Mouse (Mus musculus) C2C12 (cell line): ENCODE data around the gene Slc39a13. TPM values are rescaled to one million over a fixed set of nuclear protein-coding genes. Genes with fewer than 3 reads are reported as not detected.
"Not testable (repeated sequence)": the region's sequence is repeated elsewhere in the genome, so short reads cannot be mapped to it uniquely, and the experiment has no call there.

Experiments used
- H3K27me3 ChIP-seq: one replicate; pipeline ENCODE4 v1.6.1; 2011; ENCODE audit not compliant: control insufficient read depth, insufficient read depth, insufficient read length
- H3K36me3 ChIP-seq: one replicate; pipeline ENCODE4 v1.6.1; 2011; ENCODE audit not compliant: control insufficient read depth, insufficient read depth
- H3K4me3 ChIP-seq: one replicate; pipeline ENCODE4 v1.5.1; 2011; ENCODE audit warnings: mild to moderate bottlenecking, control low read depth; ENCODE audit not compliant: poor library complexity, insufficient read depth, severe bottlenecking
- H3K79me2 ChIP-seq: one replicate; pipeline ENCODE4 v1.6.1; 2011; ENCODE audit not compliant: control insufficient read depth, insufficient read depth
- H3K79me3 ChIP-seq: one replicate; pipeline ENCODE4 v1.6.1; 2011; ENCODE audit warnings: low read depth, control low read depth
- H3ac ChIP-seq: one replicate; pipeline ENCODE3; 2011; ENCODE audit warnings: low read depth; ENCODE audit not compliant: control insufficient read depth, insufficient read length
- CEBPB ChIP-seq: IDR thresholded peaks from one replicate; pipeline ENCODE4 v1.6.1; 2011; ENCODE audit warnings: low read depth, mild to moderate bottlenecking, control low read depth, moderate library complexity
- CTCF ChIP-seq: IDR thresholded peaks from one replicate; pipeline ENCODE4 v1.5.1; 2011; ENCODE audit not compliant: control insufficient read depth, insufficient read depth, insufficient read length
- FOSL1 ChIP-seq: IDR thresholded peaks from one replicate; pipeline ENCODE4 v1.8.0; 2011; ENCODE audit warnings: mild to moderate bottlenecking, low read length; ENCODE audit not compliant: poor library complexity, insufficient read depth, severe bottlenecking
- MAX ChIP-seq: IDR thresholded peaks from one replicate; pipeline ENCODE4 v1.6.1; 2011; ENCODE audit warnings: mild to moderate bottlenecking, control low read depth
- MYOD1 ChIP-seq: IDR thresholded peaks from one replicate; pipeline ENCODE4 v1.6.1; 2011; ENCODE audit warnings: low read depth; ENCODE audit not compliant: control insufficient read depth, insufficient read length
- MYOG ChIP-seq: IDR thresholded peaks from one replicate; pipeline ENCODE4 v1.6.1; 2011; ENCODE audit not compliant: control insufficient read depth, insufficient read length; ENCODE audit errors: extremely low read depth
- USF1 ChIP-seq: IDR thresholded peaks from one replicate; pipeline ENCODE4 v1.6.1; 2011; ENCODE audit warnings: low read depth, mild to moderate bottlenecking, control low read depth, moderate library complexity
- polyA plus RNA-seq: library from polyadenylated mRNA; unstranded; fragments of >200 nt; fragmentation: generic; extraction: Trizol; gene quantifications from one replicate; pipeline ENCODE4 v1.2.1, GENCODE M21; 2012; ENCODE audit warnings: missing spikeins

Gene Slc39a13
- polyA plus RNA-seq, 1 experiment, result 52.3 TPM

- TF ChIP-seq CEBPB (no peak), USF1 (no peak), MAX (no peak), MYOG (no peak), FOSL1 (no peak), CTCF (no peak), MYOD1 (no peak)
- H3ac ChIP-seq, result no peak overlapping the region
- no peak overlapping the region for H3K4me3 ChIP-seq
- peaks cover 14% of the 10 kb centered on the region for H3K36me3 ChIP-seq
- no peaks in the 10 kb centered on the region for H3K79me2 ChIP-seq
- peaks cover 2% of the 10 kb centered on the region for H3K79me3 ChIP-seq
- no peaks in the 10 kb centered on the region for H3K27me3 ChIP-seq
Measured at GRCm38 (mm10) chr2:91023956-91024355, 46.3 kb downstream of the Slc39a13 start.

GRCm38 (mm10) chr2:91023131-91023530, 47.1 kb downstream of the Slc39a13 start:
- Histone ChIP-seq H3K4me3 (no peak overlapping the region), H3K79me3 (peaks cover 2% of the 10 kb centered on the region), H3ac (no peak overlapping the region), H3K36me3 (peaks cover 21% of the 10 kb centered on the region), H3K79me2 (peaks cover under 1% of the 10 kb centered on the region), H3K27me3 (no peaks in the 10 kb centered on the region)
- TF ChIP-seq FOSL1 (no peak), MYOD1 (no peak), CTCF (no peak), MAX (no peak), CEBPB (no peak), MYOG (no peak), USF1 (no peak)

GRCm38 (mm10) chr2:91022266-91022665, 48.0 kb downstream of the Slc39a13 start:
- H3K79me3 ChIP-seq, H3K27me3 ChIP-seq, H3ac ChIP-seq, H3K79me2 ChIP-seq, H3K4me3 ChIP-seq: not testable (repeated sequence)
- H3K36me3 ChIP-seq, result peaks cover 30% of the 10 kb centered on the region

GRCm38 (mm10) chr2:91019911-91020310, 50.3 kb downstream of the Slc39a13 start:
- Histone ChIP-seq H3K4me3 (no peak overlapping the region), H3ac (no peak overlapping the region), H3K36me3 (peaks cover 53% of the 10 kb centered on the region), H3K79me3 (peaks cover 4% of the 10 kb centered on the region), H3K27me3 (no peaks in the 10 kb centered on the region), H3K79me2 (peaks cover 15% of the 10 kb centered on the region)
- TF ChIP-seq MYOG (no peak), USF1 (no peak), MYOD1 (no peak), CEBPB (no peak), FOSL1 (no peak), CTCF (no peak), MAX (no peak)

- TF ChIP-seq FOSL1 (no peak), USF1 (no peak), CEBPB (no peak), MYOG (no peak), CTCF (no peak), MAX (no peak), MYOD1 (no peak)
- Histone ChIP-seq H3K36me3 (peaks cover 69% of the 10 kb centered on the region), H3ac (no peak overlapping the region), H3K4me3 (no peak overlapping the region), H3K27me3 (no peaks in the 10 kb centered on the region), H3K79me3 (peaks cover 2% of the 10 kb centered on the region), H3K79me2 (peaks cover 15% of the 10 kb centered on the region)
Measured at GRCm38 (mm10) chr2:91018061-91018788, 52.0 kb downstream of the Slc39a13 start.

- Histone ChIP-seq H3K36me3 (peaks cover 95% of the 10 kb centered on the region), H3K79me2 (peaks cover 15% of the 10 kb centered on the region), H3K27me3 (no peaks in the 10 kb centered on the region), H3K4me3 (no peak overlapping the region), H3K79me3 (peaks cover 2% of the 10 kb centered on the region), H3ac (no peak overlapping the region)
- no peak for TF ChIP-seq MYOG
- TF ChIP-seq CEBPB, result no peak
- no peak for TF ChIP-seq MAX
- no peak for TF ChIP-seq FOSL1
- TF ChIP-seq MYOD1, result no peak
- no peak for TF ChIP-seq USF1
- no peak for TF ChIP-seq CTCF
Measured at GRCm38 (mm10) chr2:91015386-91015785, 54.8 kb downstream of the Slc39a13 start.
